Mouse (Mus musculus) C2C12 (cell line): Measurements from ENCODE around the gene Tac4.

Experiments used
- CEBPB ChIP-seq: IDR thresholded peaks from one replicate; pipeline ENCODE4 v1.6.1; 2011; ENCODE audit warnings: low read depth, mild to moderate bottlenecking, control low read depth, moderate library complexity
- CTCF ChIP-seq: IDR thresholded peaks from one replicate; pipeline ENCODE4 v1.5.1; 2011; ENCODE audit not compliant: control insufficient read depth, insufficient read depth, insufficient read length
- FOSL1 ChIP-seq: IDR thresholded peaks from one replicate; pipeline ENCODE4 v1.8.0; 2011; ENCODE audit warnings: mild to moderate bottlenecking, low read length; ENCODE audit not compliant: poor library complexity, insufficient read depth, severe bottlenecking
- MAX ChIP-seq: IDR thresholded peaks from one replicate; pipeline ENCODE4 v1.6.1; 2011; ENCODE audit warnings: mild to moderate bottlenecking, control low read depth
- USF1 ChIP-seq: IDR thresholded peaks from one replicate; pipeline ENCODE4 v1.6.1; 2011; ENCODE audit warnings: low read depth, mild to moderate bottlenecking, control low read depth, moderate library complexity

DNA sequence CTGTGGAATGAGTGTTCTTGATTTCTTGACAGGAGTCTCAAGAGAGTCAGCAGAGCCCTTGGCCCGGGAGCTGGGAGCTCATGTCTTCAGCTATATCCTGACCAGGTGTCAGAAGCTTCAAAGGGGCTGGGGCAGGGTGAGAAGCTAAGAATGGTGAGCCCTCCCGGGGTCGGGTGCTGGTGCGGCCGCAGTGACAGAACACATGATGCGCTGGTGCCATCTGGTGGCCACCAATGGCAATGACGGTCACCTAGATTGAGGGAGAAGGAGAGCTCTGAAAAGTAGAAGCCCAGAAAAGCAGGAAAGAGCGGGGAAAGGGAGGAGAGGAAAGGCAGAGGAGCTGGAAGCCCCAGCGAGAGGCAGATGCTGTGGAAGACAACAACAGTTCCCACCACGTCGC, 10.0 kb upstream of the Tac4 start:
- TF ChIP-seq CTCF (peak; percentile 68), USF1 (no peak), MAX (no peak), CEBPB (no peak), FOSL1 (no peak)
